Mouse (Mus musculus) lung, embryonic 16.5 days (tissue): ENCODE data around the gene Ssh2. TPM values are rescaled to one million over a fixed set of nuclear protein-coding genes. Genes with fewer than 3 reads are reported as not detected.

ENCODE experiments used
- ATAC-seq: fragments of 200-750 bp; cut with Nextera tagmentation; 2 replicates; pipeline ENCODE4 v1.8.0; 2017; ENCODE audit warnings: low read depth, mild to moderate bottlenecking, moderate library complexity
- H3K27ac ChIP-seq: fragments of 300-500 bp; sonication (generic); 2 replicates; pipeline ENCODE4 v1.5.1; 2014; ENCODE audit warnings: mild to moderate bottlenecking, control low read depth, low read length
- H3K27me3 ChIP-seq: fragments of 300-500 bp; sonication (generic); 2 replicates; pipeline ENCODE4 v1.6.1; 2014; ENCODE audit warnings: low read depth, low read length, mixed read lengths; ENCODE audit not compliant: control insufficient read depth, insufficient read depth
- H3K36me3 ChIP-seq: fragments of 300-500 bp; sonication (generic); 2 replicates; pipeline ENCODE4 v1.6.1; 2014; ENCODE audit warnings: low read length; ENCODE audit not compliant: control insufficient read depth, insufficient read depth
- H3K4me1 ChIP-seq: fragments of 300-500 bp; sonication (generic); replicated peaks from 2 replicates; pipeline ENCODE4 v1.6.1; 2014; ENCODE audit warnings: low read length, mixed read lengths; ENCODE audit not compliant: control insufficient read depth, insufficient read depth
- H3K4me2 ChIP-seq: fragments of 300-500 bp; sonication (generic); 2 replicates; pipeline ENCODE4 v1.6.1; 2014; ENCODE audit warnings: low read depth, low read length, control low read depth
- H3K4me3 ChIP-seq: fragments of 300-500 bp; sonication (generic); 2 replicates; pipeline ENCODE4 v1.5.1; 2014; ENCODE audit warnings: mild to moderate bottlenecking, low read length, control low read depth
- H3K9ac ChIP-seq: fragments of 300-500 bp; sonication (generic); 2 replicates; pipeline ENCODE4 v1.6.1; 2014; ENCODE audit warnings: low read length, control low read depth
- H3K9me3 ChIP-seq: fragments of 300-500 bp; sonication (generic); 2 replicates; pipeline ENCODE4 v1.6.1; 2016; ENCODE audit warnings: low read length; ENCODE audit not compliant: control insufficient read depth
- WGBS: fragments of 180-500 bp; shearing (Covaris S2); extraction: QIAGEN DNeasy Blood & Tissue Kit; methylation state at CpG from one replicate; pipeline ENCODE4 v1.1.7; 2014; 5-methylcytosine and 5-hydroxymethylcytosine counted together
- polyA plus RNA-seq: library from polyadenylated mRNA; unstranded; fragments of >200 nt; fragmentation: Nextera tagmentation; extraction: Ambion mirVana; gene quantifications from 2 replicates; pipeline ENCODE4 v1.2.1, GENCODE M21; 2015

The Ssh2 gene
- polyA plus RNA-seq, 1 experiment from 2014 or later = 14.5 TPM

DNA sequence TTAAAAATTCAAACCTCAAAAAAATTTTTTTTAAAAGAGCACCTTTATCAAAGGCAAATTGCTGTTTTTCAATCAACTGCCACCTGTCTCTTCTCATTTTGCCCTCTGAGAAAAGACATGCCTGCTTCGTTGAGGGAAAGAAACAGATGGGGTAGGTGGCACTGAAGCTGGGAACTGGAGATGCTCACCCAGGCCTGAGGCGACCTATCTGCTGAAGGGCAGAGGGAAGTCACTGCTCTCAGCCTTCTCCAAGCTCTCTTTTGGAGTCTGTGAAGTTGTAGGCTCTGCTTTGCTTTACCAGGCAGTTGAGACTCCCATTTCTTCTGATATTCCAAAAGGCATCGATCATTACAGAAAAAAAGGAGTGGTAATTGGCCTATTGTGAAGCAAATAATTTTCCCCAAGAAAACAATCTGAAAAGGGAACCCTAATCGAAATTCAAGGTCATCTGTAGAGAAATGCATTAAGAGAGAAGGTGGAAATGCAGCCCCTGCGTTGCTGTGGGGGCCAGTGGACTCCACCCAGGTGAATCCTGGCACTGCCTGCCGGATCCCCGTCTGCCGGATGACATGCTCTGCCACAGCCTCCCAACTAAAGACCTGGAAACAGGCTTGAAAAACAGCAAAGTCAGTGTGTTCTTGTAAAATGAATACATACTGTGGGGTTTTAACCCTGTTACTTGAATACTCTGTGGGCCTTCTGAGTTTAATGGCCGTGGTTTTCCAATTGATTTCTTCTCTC is 239.9 kb downstream of the Ssh2 start:
- Histone ChIP-seq H3K4me2 (no peak overlapping the region), H3K9ac (no peak overlapping the region), H3K27me3 (peaks cover 3% of the 10 kb centered on the region; the same call in 1 of the 2 replicates), H3K9me3 (no peaks in the 10 kb centered on the region), H3K27ac (0 out of 2 replicates have a peak overlapping the region, but pooled peaks have one; percentile 31), H3K36me3 (peaks cover 8% of the 10 kb centered on the region; the same call in 1 of the 2 replicates), H3K4me1 (peaks cover 6% of the 10 kb centered on the region; the same call in 1 of the 2 replicates), H3K4me3 (no peak overlapping the region)
- 87% methylated on average over 9 of the region's 9 CpGs for WGBS
- ATAC-seq = no peak

DNA sequence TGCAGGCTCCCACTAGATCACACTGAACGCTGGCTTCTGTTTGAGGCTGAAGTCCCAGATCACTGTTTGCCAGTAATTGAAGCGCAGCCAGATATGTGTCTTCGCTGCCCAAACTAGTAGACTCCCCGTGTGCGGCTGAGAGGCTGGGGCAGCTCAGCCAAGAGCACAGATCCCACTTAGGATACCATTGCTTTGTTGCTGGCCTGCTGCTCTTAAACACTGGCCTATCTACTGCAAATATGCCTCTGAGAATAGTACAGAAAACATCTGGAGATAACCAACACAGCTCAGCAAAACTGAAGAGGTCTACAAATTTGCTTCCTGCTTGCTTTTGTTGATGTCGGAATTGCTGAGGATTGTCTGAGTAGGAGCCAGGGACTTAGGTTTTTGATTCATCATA is 240.8 kb downstream of the Ssh2 start:
- 31% methylated on average over 6 of the region's 6 CpGs for WGBS
- Histone ChIP-seq H3K4me2 (no peak overlapping the region), H3K9ac (no peak overlapping the region), H3K27ac (peak overlapping the region; percentile 75; the same call in 1 of the 2 replicates), H3K36me3 (peaks cover 8% of the 10 kb centered on the region; the same call in 1 of the 2 replicates), H3K4me1 (peaks cover 7% of the 10 kb centered on the region), H3K27me3 (peaks cover 5% of the 10 kb centered on the region; the same call in 1 of the 2 replicates), H3K9me3 (no peaks in the 10 kb centered on the region), H3K4me3 (no peak overlapping the region)
- ATAC-seq = peak; percentile 92

DNA sequence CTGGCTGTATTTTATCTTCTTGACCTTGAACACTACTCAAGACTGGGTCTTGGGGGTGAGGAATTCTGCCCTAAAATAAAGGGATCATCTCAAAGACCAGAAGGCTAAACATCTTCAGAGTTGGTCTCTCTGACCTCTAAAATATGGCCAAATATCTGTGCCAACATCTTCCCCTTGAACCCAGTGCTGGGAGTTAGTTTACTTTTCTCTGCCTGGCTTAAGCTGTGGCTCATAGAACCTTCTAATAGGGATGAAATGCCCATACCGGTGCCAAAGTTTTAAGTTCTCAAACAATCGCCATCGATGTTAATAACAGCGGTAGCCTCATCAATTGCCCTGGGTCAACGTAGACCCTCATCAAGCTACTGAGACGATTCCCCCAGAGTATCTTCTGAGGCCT is 245.8 kb downstream of the Ssh2 start:
- Histone ChIP-seq H3K27ac (no peak overlapping the region), H3K9me3 (no peaks in the 10 kb centered on the region), H3K27me3 (peaks cover 31% of the 10 kb centered on the region), H3K4me3 (peak overlapping the region; percentile 66), H3K4me1 (peaks cover 18% of the 10 kb centered on the region), H3K36me3 (no peaks in the 10 kb centered on the region), H3K4me2 (peak overlapping the region; percentile 99), H3K9ac (peak overlapping the region; percentile 71)
- ATAC-seq = no peak
- 4% methylated on average over 6 of the region's 6 CpGs for WGBS

DNA sequence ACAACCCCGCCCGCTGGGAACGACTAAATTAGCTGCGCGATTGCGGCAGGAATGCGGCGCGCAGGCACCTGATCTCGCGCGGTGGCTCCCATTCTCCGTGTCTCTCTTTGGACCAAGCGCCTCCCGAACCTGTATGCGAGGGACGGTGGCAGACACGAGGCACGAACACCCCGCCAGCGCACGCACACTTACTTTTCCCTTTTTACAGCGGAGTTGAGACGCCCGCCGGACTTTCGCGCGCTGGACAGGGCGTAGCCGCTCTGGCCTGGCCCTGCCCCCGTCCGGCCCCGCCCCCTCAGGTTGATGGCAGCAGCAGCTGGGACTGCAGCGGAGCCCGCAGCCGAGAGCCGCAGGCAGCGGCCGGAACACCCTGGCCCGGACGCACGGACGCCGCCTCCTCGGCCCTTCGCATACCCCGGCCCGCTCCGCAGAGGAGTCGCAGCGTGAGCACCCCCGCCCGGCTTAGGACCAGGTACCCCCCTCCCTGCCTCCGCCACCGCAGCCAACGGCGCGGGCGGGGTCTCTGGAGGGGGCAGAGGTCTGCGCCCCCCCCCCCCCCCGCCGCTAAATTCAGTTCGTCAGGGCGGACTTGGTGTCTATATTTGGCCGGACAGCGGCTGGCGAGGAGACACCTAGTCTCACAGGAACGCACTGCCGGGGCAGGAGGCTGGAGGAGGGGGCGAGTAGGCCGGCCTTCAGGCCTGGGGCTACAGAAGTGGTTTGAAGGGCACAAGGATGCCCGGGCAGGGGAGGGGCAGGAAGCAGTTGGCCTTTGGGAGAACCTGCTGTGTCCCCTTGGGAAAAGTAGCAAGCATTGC is 246.4 kb downstream of the Ssh2 start, which contains the start of gene Coro6:
Gene Coro6 (plus strand): TSS at position 129 of the 818 bp plus-strand sequence.
- WGBS = under 1% methylated on average over 71 of the region's 73 CpGs

DNA sequence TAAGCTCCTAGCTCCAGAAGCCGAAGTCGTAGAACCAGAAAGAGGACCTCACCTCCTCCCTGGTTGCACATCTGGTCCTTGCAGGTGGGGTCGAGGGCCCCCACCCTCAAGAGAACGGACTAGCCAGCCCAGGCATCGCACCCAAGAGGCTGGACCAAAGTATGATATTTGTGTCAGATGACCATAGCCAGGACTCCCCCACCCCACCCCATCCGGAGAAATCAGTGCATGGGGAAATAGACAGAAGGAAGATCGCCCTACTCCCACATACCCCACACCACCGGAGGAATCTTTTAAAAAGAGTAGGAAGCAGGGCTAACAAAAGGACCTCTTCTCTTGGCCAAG is 247.0 kb downstream of the Ssh2 start:
- no peak for ATAC-seq
- peaks cover 42% of the 10 kb centered on the region for H3K27me3 ChIP-seq
- 40% methylated on average over 8 of the region's 8 CpGs for WGBS
- H3K27ac ChIP-seq = no peak overlapping the region
- H3K4me3 ChIP-seq = peak overlapping the region; percentile 66
- H3K9ac ChIP-seq = peak overlapping the region; percentile 71
- no peaks in the 10 kb centered on the region for H3K9me3 ChIP-seq
- no peaks in the 10 kb centered on the region for H3K36me3 ChIP-seq
- peak overlapping the region; percentile 99 for H3K4me2 ChIP-seq
- peaks cover 23% of the 10 kb centered on the region for H3K4me1 ChIP-seq

More for the DNA sequence above, 246.4 kb downstream of the Ssh2 start, which contains the start of gene Coro6:
- Histone ChIP-seq H3K4me2 (peak within 1 kb of the TSS; percentile 99), H3K27ac (no peak within 1 kb of the TSS), H3K4me3 (peak within 1 kb of the TSS; percentile 66), H3K9me3 (no peaks in the 10 kb centered on the region), H3K4me1 (peaks cover 23% of the 10 kb centered on the region), H3K27me3 (peaks cover 37% of the 10 kb centered on the region), H3K36me3 (no peaks in the 10 kb centered on the region), H3K9ac (peak within 1 kb of the TSS; percentile 71)
- peak; percentile 83 for ATAC-seq

DNA sequence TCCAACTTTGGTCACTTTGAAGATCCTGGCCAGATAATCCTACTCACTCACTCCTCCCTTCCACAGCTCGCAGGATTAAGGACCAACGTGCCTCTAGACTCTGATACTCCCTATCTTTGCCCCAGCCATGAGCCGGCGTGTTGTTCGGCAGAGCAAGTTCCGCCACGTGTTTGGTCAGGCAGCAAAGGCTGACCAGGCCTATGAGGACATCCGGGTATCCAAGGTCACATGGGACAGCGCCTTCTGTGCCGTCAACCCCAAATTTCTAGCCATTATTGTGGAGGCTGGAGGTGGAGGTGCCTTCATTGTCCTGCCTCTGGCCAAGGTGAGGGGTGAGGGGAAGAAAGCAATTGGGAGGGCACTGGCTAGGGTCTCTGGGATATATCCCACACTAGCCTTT is 247.7 kb downstream of the Ssh2 start:
- no peak overlapping the region for H3K4me2 ChIP-seq
- H3K27ac ChIP-seq = no peak overlapping the region
- H3K4me3 ChIP-seq = no peak overlapping the region
- 71% methylated on average over 10 of the region's 10 CpGs for WGBS
- H3K9me3 ChIP-seq = no peaks in the 10 kb centered on the region
- ATAC-seq = no peak
- H3K4me1 ChIP-seq = peaks cover 23% of the 10 kb centered on the region
- H3K9ac ChIP-seq = no peak overlapping the region
- peaks cover 46% of the 10 kb centered on the region for H3K27me3 ChIP-seq
- no peaks in the 10 kb centered on the region for H3K36me3 ChIP-seq

DNA sequence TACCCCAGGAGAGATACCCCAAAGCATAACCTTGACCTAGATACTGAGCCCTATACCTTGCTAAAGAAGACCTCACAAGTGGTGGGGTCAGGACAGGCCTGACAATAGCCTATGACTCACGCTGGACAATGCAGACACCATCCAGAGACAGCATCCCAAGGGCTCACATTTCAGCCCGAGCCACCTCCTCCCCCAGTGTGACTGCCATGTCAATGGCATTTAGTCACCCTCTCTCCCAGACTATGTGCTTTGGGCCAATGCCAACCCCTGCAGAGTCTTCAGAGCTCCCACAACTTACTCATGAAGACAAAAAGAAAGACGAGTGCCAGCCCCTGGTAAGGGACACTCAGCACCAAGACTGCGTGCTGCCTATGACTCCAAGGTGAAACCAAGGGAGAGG is 248.6 kb downstream of the Ssh2 start:
- H3K4me3 ChIP-seq = no peak overlapping the region
- H3K27me3 ChIP-seq = peaks cover 46% of the 10 kb centered on the region
- H3K4me2 ChIP-seq = no peak overlapping the region
- H3K9ac ChIP-seq = no peak overlapping the region
- H3K4me1 ChIP-seq = peaks cover 23% of the 10 kb centered on the region
- no peaks in the 10 kb centered on the region for H3K36me3 ChIP-seq
- H3K27ac ChIP-seq = no peak overlapping the region
- no peaks in the 10 kb centered on the region for H3K9me3 ChIP-seq
- 28% methylated on average over 4 of the region's 4 CpGs for WGBS
- peak; percentile 29; the same call in 1 of the 2 replicates for ATAC-seq

DNA sequence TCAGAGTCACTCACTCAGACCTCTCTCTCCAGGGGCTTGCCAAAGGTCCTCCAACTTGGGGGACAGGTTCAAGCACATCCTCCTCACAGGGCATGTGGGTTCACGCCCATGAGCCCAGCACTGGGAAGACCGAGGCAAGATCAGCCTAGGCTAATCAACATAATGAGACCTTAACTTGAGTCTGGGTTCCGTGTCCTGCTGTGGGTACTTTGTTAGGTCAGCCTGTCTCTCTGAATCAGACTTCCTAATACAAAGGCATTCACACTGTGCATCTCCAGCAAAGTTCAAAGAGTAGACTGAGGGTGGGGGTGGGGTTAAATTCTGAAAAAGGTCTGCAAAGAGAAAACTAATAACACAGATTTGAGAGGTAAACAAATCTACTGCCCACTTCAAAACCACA is 249.0 kb downstream of the Ssh2 start:
- no peak overlapping the region for H3K27ac ChIP-seq
- peaks cover 23% of the 10 kb centered on the region for H3K4me1 ChIP-seq
- no peak overlapping the region for H3K4me3 ChIP-seq
- no peak for ATAC-seq
- H3K9me3 ChIP-seq = no peaks in the 10 kb centered on the region
- no peak overlapping the region for H3K9ac ChIP-seq
- H3K4me2 ChIP-seq = no peak overlapping the region
- WGBS = 54% methylated on average over 3 of the region's 3 CpGs
- H3K27me3 ChIP-seq = peaks cover 46% of the 10 kb centered on the region
- H3K36me3 ChIP-seq = no peaks in the 10 kb centered on the region

DNA sequence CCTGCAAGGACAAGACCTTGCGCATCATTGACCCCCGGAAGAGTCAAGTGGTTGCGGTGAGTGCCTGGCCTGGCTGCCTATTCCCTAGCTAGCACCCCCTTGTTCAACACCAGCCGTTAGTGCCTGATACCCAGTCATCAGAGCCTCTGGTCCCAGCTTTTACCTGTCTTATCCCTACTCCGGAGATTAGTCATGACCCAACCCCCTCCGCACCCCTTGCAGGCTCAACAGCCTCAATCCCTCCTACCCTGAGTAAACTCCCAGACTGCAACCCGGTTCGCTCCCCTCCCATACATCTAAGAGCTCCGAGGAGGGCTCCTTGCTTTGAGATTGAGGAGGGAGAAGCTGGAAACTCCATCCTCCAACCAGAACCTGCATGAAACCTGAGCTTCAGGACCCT is 250.5 kb downstream of the Ssh2 start:
- no peak overlapping the region for H3K27ac ChIP-seq
- H3K27me3 ChIP-seq = peaks cover 43% of the 10 kb centered on the region
- peaks cover 3% of the 10 kb centered on the region; the same call in 1 of the 2 replicates for H3K36me3 ChIP-seq
- H3K4me3 ChIP-seq = no peak overlapping the region
- no peak overlapping the region for H3K4me2 ChIP-seq
- H3K9ac ChIP-seq = no peak overlapping the region
- no peak for ATAC-seq
- no peaks in the 10 kb centered on the region for H3K9me3 ChIP-seq
- 29% methylated on average over 9 of the region's 9 CpGs for WGBS
- peaks cover 23% of the 10 kb centered on the region for H3K4me1 ChIP-seq
